Mouse (Mus musculus): ENCODE measurements around the gene Fgd3. TPM values are rescaled to one million over a fixed set of nuclear protein-coding genes. Genes with fewer than 3 reads are reported as not detected.

Fgd3 gene
- polyA plus RNA-seq, 1 experiment from 2014 or later = 0.60 TPM

DNA sequence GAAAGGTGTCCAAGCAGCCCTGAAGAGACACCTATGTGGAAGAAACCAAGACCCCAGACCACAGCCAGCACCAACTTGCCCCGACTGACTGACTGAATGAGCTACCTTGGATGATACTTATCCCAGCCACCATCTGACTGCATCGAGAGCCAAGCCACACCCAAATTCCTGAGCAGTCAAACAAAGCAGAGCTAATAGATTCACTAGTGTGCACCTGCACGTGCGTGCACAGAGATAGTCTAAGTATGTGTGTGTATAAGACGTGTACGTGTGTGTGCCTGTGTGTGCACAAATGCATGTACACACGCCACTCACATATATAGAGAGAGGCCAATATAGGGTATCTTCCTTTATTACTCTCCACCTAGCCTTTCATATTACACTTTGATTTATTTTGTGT is 8.5 kb downstream of the Fgd3 start:
- ATAC-seq = no peak
- Histone ChIP-seq H3K27me3 (replicated peaks; ENCODE audit: control insufficient read depth, insufficient read depth, low read length) (no peaks in the 10 kb centered on the region), H3K4me3 (ENCODE audit: low read depth, low read length) (no peak overlapping the region), H3K36me3 (ENCODE audit: control insufficient read depth, insufficient read depth) (no peaks in the 10 kb centered on the region), H3K4me2 (replicated peaks; ENCODE audit: low read depth) (no peak overlapping the region), H3K9ac (ENCODE audit: low read depth, low read length) (no peak overlapping the region), H3K9me3 (ENCODE audit: control insufficient read depth) (no peaks in the 10 kb centered on the region), H3K27ac (ENCODE audit: low read depth, low read length) (no peak overlapping the region), H3K4me1 (replicated peaks; ENCODE audit: control insufficient read depth, insufficient read depth, low read length) (peaks cover 5% of the 10 kb centered on the region; the same call in 1 of the 2 replicates)
- 50% methylated on average over 7 of the region's 7 CpGs for WGBS
- TF ChIP-seq CTCF (IDR thresholded peaks at IDR 0.05; ENCODE audit: low read depth) = no peak

DNA sequence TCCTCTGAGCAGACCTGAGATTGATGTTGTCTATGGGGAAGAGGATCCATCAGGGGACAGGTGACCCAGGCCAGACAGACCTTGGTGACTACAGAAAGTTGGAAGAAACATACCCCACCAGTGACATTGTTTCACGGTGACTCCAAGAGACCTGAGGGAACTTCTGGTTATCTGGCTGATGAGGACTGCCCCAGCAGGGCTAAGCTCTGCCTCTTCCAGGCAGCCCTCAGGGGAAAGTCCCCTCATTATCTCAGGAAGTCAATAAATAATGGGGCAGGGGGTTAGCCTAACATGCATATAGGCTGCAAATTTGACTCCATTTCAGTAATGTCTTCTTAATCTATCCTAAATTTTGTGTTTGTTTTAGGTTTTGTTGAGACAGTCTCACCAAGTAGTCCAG is 10.6 kb downstream of the Fgd3 start:
- H3K27ac ChIP-seq (ENCODE audit: low read depth, low read length) = no peak overlapping the region
- WGBS = 71% methylated on average over 1 of the region's 1 CpGs
- no peaks in the 10 kb centered on the region for H3K27me3 ChIP-seq (replicated peaks; ENCODE audit: control insufficient read depth, insufficient read depth, low read length)
- ATAC-seq = no peak
- H3K36me3 ChIP-seq (ENCODE audit: control insufficient read depth, insufficient read depth) = no peaks in the 10 kb centered on the region
- H3K4me2 ChIP-seq (replicated peaks; ENCODE audit: low read depth) = no peak overlapping the region
- peaks cover 3% of the 10 kb centered on the region; the same call in 1 of the 2 replicates for H3K4me1 ChIP-seq (replicated peaks; ENCODE audit: control insufficient read depth, insufficient read depth, low read length)
- no peak overlapping the region for H3K9ac ChIP-seq (ENCODE audit: low read depth, low read length)
- TF ChIP-seq CTCF (IDR thresholded peaks at IDR 0.05; ENCODE audit: low read depth) = no peak
- H3K4me3 ChIP-seq (ENCODE audit: low read depth, low read length) = no peak overlapping the region
- no peaks in the 10 kb centered on the region for H3K9me3 ChIP-seq (ENCODE audit: control insufficient read depth)

DNA sequence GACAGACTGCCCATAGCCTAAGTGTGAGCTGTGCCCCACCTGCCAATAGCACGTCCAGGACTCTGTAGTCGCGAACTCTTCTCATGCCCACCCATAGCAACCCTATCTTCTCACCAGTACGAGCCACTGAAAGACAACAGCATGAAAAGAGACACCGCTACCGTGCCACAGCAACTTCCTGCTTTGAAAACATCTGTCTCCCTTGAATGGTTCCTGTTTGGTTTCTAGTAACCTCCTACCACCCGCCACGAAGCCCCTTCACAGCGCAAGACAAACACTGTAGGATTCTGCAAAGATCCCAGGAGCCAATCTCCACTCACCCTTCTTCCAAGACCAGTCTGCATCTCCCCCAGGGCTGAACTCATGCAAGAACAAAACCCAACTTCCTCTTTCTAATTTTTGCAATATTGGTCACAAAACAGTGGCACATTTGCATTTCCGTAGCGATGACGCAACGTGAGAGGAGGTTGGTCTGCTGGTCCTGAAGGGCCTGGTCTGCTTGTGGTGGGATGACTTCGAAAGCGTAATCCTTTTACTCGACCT is 11.2 kb downstream of the Fgd3 start:
- Histone ChIP-seq H3K4me1 (replicated peaks; ENCODE audit: control insufficient read depth, insufficient read depth, low read length) (peaks cover 3% of the 10 kb centered on the region; the same call in 1 of the 2 replicates), H3K27ac (ENCODE audit: low read depth, low read length) (no peak overlapping the region), H3K9ac (ENCODE audit: low read depth, low read length) (no peak overlapping the region), H3K4me2 (replicated peaks; ENCODE audit: low read depth) (no peak overlapping the region), H3K27me3 (replicated peaks; ENCODE audit: control insufficient read depth, insufficient read depth, low read length) (no peaks in the 10 kb centered on the region), H3K9me3 (ENCODE audit: control insufficient read depth) (no peaks in the 10 kb centered on the region), H3K4me3 (ENCODE audit: low read depth, low read length) (no peak overlapping the region), H3K36me3 (ENCODE audit: control insufficient read depth, insufficient read depth) (no peaks in the 10 kb centered on the region)
- no peak for ATAC-seq
- TF ChIP-seq CTCF (IDR thresholded peaks at IDR 0.05; ENCODE audit: low read depth) = no peak
- 84% methylated on average over 16 of the region's 16 CpGs for WGBS

DNA sequence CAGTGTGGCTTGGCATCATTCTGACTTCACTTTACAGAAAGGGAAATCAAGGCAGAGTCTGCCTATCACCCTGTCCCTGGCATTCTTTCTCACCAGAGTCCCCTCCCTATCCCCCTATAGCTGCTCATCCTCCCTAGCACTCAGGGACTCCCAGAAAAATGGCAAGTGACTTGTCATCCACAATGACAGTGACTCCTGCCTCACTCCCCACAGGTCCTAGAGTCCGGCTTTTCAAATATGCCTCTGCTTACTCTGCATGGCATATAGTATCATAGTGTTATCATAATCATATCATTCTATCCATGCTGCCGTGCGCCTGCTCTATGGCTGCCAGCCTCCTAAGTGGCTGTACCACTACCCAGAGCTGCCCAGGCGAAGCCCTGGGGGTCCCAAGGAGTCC is 11.9 kb downstream of the Fgd3 start:
- no peak for TF ChIP-seq CTCF (IDR thresholded peaks at IDR 0.05; ENCODE audit: low read depth)
- Histone ChIP-seq H3K9ac (ENCODE audit: low read depth, low read length) (no peak overlapping the region), H3K36me3 (ENCODE audit: control insufficient read depth, insufficient read depth) (no peaks in the 10 kb centered on the region), H3K9me3 (ENCODE audit: control insufficient read depth) (no peaks in the 10 kb centered on the region), H3K4me3 (ENCODE audit: low read depth, low read length) (no peak overlapping the region), H3K4me2 (replicated peaks; ENCODE audit: low read depth) (no peak overlapping the region), H3K27ac (ENCODE audit: low read depth, low read length) (no peak overlapping the region), H3K4me1 (replicated peaks; ENCODE audit: control insufficient read depth, insufficient read depth, low read length) (peaks cover 3% of the 10 kb centered on the region; the same call in 1 of the 2 replicates), H3K27me3 (replicated peaks; ENCODE audit: control insufficient read depth, insufficient read depth, low read length) (no peaks in the 10 kb centered on the region)
- ATAC-seq = no peak
- 91% methylated on average over 4 of the region's 4 CpGs for WGBS

DNA sequence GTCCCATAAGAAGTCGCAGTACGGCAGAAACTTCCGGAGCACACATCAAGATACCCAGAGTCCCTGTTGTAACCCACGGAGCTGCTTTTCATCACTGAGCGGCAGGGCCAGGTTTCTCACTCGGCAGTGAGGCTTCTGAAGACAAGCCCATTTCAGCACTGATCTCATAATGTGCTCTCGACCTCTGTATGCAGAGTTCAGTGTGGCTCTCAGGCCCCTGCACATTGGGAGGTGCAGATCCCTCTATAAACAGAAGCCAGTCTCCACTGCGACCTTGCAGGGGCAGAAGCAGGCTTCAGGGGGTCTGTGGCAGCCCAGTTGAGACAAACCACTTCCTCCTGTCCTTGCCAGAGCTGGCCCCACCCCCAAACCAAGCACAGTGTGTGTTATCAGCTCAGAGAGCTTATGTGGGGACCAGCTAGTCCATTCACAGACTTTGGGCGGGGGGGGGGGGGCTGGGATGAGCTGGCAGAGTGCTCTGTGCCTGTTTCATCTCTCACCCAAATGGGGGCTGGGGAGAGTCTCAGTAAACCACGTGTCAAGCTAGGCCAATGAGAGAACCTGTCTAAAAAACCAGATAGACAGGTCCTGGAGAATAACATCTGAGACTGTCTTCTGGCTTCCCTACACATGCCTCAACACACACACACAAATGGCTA is 12.7 kb downstream of the Fgd3 start:
- no peak overlapping the region for H3K4me3 ChIP-seq (ENCODE audit: low read depth, low read length)
- no peaks in the 10 kb centered on the region for H3K9me3 ChIP-seq (ENCODE audit: control insufficient read depth)
- no peaks in the 10 kb centered on the region for H3K36me3 ChIP-seq (ENCODE audit: control insufficient read depth, insufficient read depth)
- no peaks in the 10 kb centered on the region for H3K27me3 ChIP-seq (replicated peaks; ENCODE audit: control insufficient read depth, insufficient read depth, low read length)
- H3K4me2 ChIP-seq (replicated peaks; ENCODE audit: low read depth) = peak overlapping the region; percentile 45
- WGBS = 3% methylated on average over 10 of the region's 10 CpGs
- H3K9ac ChIP-seq (ENCODE audit: low read depth, low read length) = no peak overlapping the region
- H3K4me1 ChIP-seq (replicated peaks; ENCODE audit: control insufficient read depth, insufficient read depth, low read length) = peaks cover 3% of the 10 kb centered on the region; the same call in 1 of the 2 replicates
- TF ChIP-seq CTCF (IDR thresholded peaks at IDR 0.05; ENCODE audit: low read depth) = no peak
- peak; percentile 64 for ATAC-seq
- no peak overlapping the region for H3K27ac ChIP-seq (ENCODE audit: low read depth, low read length)

DNA sequence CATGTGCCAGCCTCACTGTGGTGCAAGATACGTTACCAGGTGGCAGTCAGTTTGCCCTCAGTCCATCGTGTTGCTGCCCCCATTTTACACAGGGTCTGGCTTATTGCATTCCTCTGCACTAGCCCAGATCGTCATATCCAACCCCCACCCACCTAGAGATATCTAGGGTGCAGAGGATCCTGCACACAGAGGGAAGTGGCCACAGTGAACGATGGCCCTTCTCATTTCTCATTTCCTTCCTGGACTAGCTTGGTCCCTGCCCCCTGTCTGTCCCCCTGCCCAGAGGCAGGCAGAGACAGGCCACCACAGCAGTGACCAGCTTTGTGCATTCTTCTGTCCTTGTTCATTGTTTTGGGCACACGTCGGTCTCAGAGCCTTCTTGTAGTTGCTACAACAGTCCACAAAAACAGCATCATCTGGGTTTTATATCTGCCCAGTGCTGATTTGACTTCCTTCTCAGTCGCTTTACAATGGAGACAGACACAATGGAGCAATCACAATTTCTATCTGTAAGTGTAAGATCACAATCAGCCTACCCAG is 13.3 kb downstream of the Fgd3 start:
- no peak for ATAC-seq

More for the DNA sequence above, 13.3 kb downstream of the Fgd3 start:
- H3K27me3 ChIP-seq (replicated peaks; ENCODE audit: control insufficient read depth, insufficient read depth, low read length) = no peaks in the 10 kb centered on the region
- peaks cover 3% of the 10 kb centered on the region; the same call in 1 of the 2 replicates for H3K4me1 ChIP-seq (replicated peaks; ENCODE audit: control insufficient read depth, insufficient read depth, low read length)
- no peak for TF ChIP-seq CTCF (IDR thresholded peaks at IDR 0.05; ENCODE audit: low read depth)
- H3K4me3 ChIP-seq (ENCODE audit: low read depth, low read length) = no peak overlapping the region
- peak overlapping the region; percentile 45 for H3K4me2 ChIP-seq (replicated peaks; ENCODE audit: low read depth)
- 37% methylated on average over 7 of the region's 7 CpGs for WGBS
- no peaks in the 10 kb centered on the region for H3K36me3 ChIP-seq (ENCODE audit: control insufficient read depth, insufficient read depth)
- no peak overlapping the region for H3K27ac ChIP-seq (ENCODE audit: low read depth, low read length)
- no peak overlapping the region for H3K9ac ChIP-seq (ENCODE audit: low read depth, low read length)
- no peaks in the 10 kb centered on the region for H3K9me3 ChIP-seq (ENCODE audit: control insufficient read depth)

Measured in intestine, postnatal 0 days (tissue).